Mouse (Mus musculus): ENCODE data around the gene Prkn. TPM values are rescaled to one million over a fixed set of nuclear protein-coding genes. Genes with fewer than 3 reads are reported as not detected.

The Prkn gene
- total and polyA plus RNA-seq, 3 experiments: 4.5 to 10.6 (median 10.3) TPM

GRCm38 (mm10) chr17:11995522-11995921 is 1155.3 kb downstream of the Prkn start:
- TF ChIP-seq EP300 (IDR thresholded peaks at IDR 0.05; ENCODE audit: insufficient read depth, low read depth, low read length): no peak
- TF ChIP-seq POLR2A (IDR thresholded peaks at IDR 0.05; ENCODE audit: insufficient read depth, low read depth, low read length): no peak
- TF ChIP-seq CTCF (IDR thresholded peaks at IDR 0.05): no peak
- no peaks in the 10 kb centered on the region for H3K27me3 ChIP-seq (ENCODE audit: control insufficient read depth, insufficient read depth, low read length)
- no peaks in the 10 kb centered on the region for H3K79me2 ChIP-seq (replicated peaks; ENCODE audit: control insufficient read depth, insufficient read depth, low read length)
- no peaks in the 10 kb centered on the region for H3K4me1 ChIP-seq (ENCODE audit: control insufficient read depth, insufficient read depth, low read length)
- intact Hi-C loops (cut with DNase I): no loop called here
- no peak overlapping the region for H3K9ac ChIP-seq (ENCODE audit: low read depth, low read length)
- WGBS: 86% methylated on average over 3 of the region's 3 CpGs
- no peak for DNase-seq
- no peaks in the 10 kb centered on the region for H3K36me3 ChIP-seq (ENCODE audit: control insufficient read depth, insufficient read depth, low read length)
- H3K4me3 ChIP-seq: no peak overlapping the region
- no peak overlapping the region for H3K27ac ChIP-seq

- H3K27me3 ChIP-seq (ENCODE audit: control insufficient read depth, insufficient read depth, low read length): no peaks in the 10 kb centered on the region
- no peaks in the 10 kb centered on the region for H3K4me1 ChIP-seq (ENCODE audit: control insufficient read depth, insufficient read depth, low read length)
- H3K9ac ChIP-seq (ENCODE audit: low read depth, low read length): no peak overlapping the region
- TF ChIP-seq CTCF (IDR thresholded peaks at IDR 0.05): no peak
- TF ChIP-seq POLR2A (IDR thresholded peaks at IDR 0.05; ENCODE audit: insufficient read depth, low read depth, low read length): no peak
- no peak for TF ChIP-seq EP300 (IDR thresholded peaks at IDR 0.05; ENCODE audit: insufficient read depth, low read depth, low read length)
- 15% methylated on average over 9 of the region's 9 CpGs for WGBS
- no peaks in the 10 kb centered on the region for H3K36me3 ChIP-seq (ENCODE audit: control insufficient read depth, insufficient read depth, low read length)
- H3K27ac ChIP-seq: no peak overlapping the region
- intact Hi-C loops (cut with DNase I): no loop called here
- no peak for DNase-seq
- no peaks in the 10 kb centered on the region for H3K79me2 ChIP-seq (replicated peaks; ENCODE audit: control insufficient read depth, insufficient read depth, low read length)
- no peak overlapping the region for H3K4me3 ChIP-seq
Measured at GRCm38 (mm10) chr17:11996311-11996710, 1156.1 kb downstream of the Prkn start.

DNA sequence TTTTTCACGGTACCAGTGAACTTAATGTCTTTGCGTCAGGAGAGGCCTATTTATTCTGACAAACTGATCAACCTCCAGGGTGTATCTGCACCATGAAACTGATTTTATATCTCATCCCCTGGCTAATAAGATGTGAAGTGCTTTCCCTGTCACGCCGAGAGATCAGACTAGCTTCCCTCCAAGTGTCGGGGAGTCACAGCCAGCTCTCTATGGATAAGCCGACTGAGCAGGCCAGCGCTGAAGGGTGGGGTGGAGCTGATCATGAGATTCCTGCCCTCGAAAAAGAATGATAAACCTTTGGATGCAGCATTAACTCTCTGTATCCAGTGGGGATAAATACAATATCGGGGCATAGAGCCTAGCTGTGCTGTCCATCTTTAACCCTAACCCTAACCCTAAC is 1160.1 kb downstream of the Prkn start:
- H3K9ac ChIP-seq (ENCODE audit: low read depth, low read length): no peak overlapping the region

DNA sequence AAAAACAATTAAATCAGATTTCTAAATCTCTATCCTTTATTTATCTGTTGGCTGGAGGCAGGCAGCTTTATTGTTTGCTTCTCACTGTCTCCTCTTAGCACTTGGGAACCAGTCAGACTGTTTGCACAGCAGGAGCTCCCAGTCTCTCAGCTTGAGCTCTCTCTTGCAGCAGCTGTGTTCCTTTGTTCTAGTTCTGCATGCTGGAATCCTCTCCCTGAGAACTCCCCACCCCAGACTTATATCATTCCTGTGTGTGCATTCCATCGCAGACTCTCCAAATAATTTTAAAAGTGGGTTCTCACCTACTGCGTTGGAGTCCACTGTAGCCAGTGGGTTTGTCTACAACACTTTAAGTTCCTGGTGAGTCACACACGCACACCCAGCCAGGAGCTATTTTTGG is 1181.1 kb downstream of the Prkn start:
- Histone ChIP-seq H3K4me1 (ENCODE audit: control insufficient read depth, insufficient read depth, low read length) (no peaks in the 10 kb centered on the region), H3K36me3 (ENCODE audit: control insufficient read depth, insufficient read depth, low read length) (no peaks in the 10 kb centered on the region), H3K4me3 (no peak overlapping the region), H3K27ac (no peak overlapping the region), H3K9ac (ENCODE audit: low read depth, low read length) (no peak overlapping the region), H3K27me3 (ENCODE audit: control insufficient read depth, insufficient read depth, low read length) (no peaks in the 10 kb centered on the region), H3K79me2 (replicated peaks; ENCODE audit: control insufficient read depth, insufficient read depth, low read length) (no peaks in the 10 kb centered on the region)
- DNase-seq: no peak
- 33% methylated on average over 3 of the region's 3 CpGs for WGBS
- TF ChIP-seq CTCF (IDR thresholded peaks at IDR 0.05): no peak
- TF ChIP-seq POLR2A (IDR thresholded peaks at IDR 0.05; ENCODE audit: insufficient read depth, low read depth, low read length): no peak
- TF ChIP-seq EP300 (IDR thresholded peaks at IDR 0.05; ENCODE audit: insufficient read depth, low read depth, low read length): no peak
- intact Hi-C loops (cut with DNase I): no loop called here

More for the DNA sequence above, 1160.1 kb downstream of the Prkn start:
- no peaks in the 10 kb centered on the region for H3K27me3 ChIP-seq (ENCODE audit: control insufficient read depth, insufficient read depth, low read length)
- no peak for DNase-seq
- no peak overlapping the region for H3K27ac ChIP-seq
- TF ChIP-seq POLR2A (IDR thresholded peaks at IDR 0.05; ENCODE audit: insufficient read depth, low read depth, low read length): no peak
- TF ChIP-seq CTCF (IDR thresholded peaks at IDR 0.05): no peak
- no peak for TF ChIP-seq EP300 (IDR thresholded peaks at IDR 0.05; ENCODE audit: insufficient read depth, low read depth, low read length)
- H3K4me3 ChIP-seq: no peak overlapping the region
- intact Hi-C loops (cut with DNase I): no loop called here
- no peaks in the 10 kb centered on the region for H3K79me2 ChIP-seq (replicated peaks; ENCODE audit: control insufficient read depth, insufficient read depth, low read length)
- WGBS: 71% methylated on average over 9 of the region's 9 CpGs
- no peaks in the 10 kb centered on the region for H3K36me3 ChIP-seq (ENCODE audit: control insufficient read depth, insufficient read depth, low read length)
- no peaks in the 10 kb centered on the region for H3K4me1 ChIP-seq (ENCODE audit: control insufficient read depth, insufficient read depth, low read length)

- H3K27ac ChIP-seq: no peak overlapping the region
- intact Hi-C loops (cut with DNase I): no loop called here
- H3K9ac ChIP-seq (ENCODE audit: low read depth, low read length): no peak overlapping the region
- no peaks in the 10 kb centered on the region for H3K79me2 ChIP-seq (replicated peaks; ENCODE audit: control insufficient read depth, insufficient read depth, low read length)
- no peaks in the 10 kb centered on the region for H3K36me3 ChIP-seq (ENCODE audit: control insufficient read depth, insufficient read depth, low read length)
- H3K27me3 ChIP-seq (ENCODE audit: control insufficient read depth, insufficient read depth, low read length): no peaks in the 10 kb centered on the region
- 56% methylated on average over 5 of the region's 5 CpGs for WGBS
- no peak for DNase-seq
- no peak overlapping the region for H3K4me3 ChIP-seq
- peaks cover 1% of the 10 kb centered on the region; the same call in 1 of the 2 replicates for H3K4me1 ChIP-seq (ENCODE audit: control insufficient read depth, insufficient read depth, low read length)
- no peak for TF ChIP-seq CTCF (IDR thresholded peaks at IDR 0.05)
- no peak for TF ChIP-seq POLR2A (IDR thresholded peaks at IDR 0.05; ENCODE audit: insufficient read depth, low read depth, low read length)
- TF ChIP-seq EP300 (IDR thresholded peaks at IDR 0.05; ENCODE audit: insufficient read depth, low read depth, low read length): no peak
Measured at GRCm38 (mm10) chr17:12029362-12029761, 1189.2 kb downstream of the Prkn start.

DNA sequence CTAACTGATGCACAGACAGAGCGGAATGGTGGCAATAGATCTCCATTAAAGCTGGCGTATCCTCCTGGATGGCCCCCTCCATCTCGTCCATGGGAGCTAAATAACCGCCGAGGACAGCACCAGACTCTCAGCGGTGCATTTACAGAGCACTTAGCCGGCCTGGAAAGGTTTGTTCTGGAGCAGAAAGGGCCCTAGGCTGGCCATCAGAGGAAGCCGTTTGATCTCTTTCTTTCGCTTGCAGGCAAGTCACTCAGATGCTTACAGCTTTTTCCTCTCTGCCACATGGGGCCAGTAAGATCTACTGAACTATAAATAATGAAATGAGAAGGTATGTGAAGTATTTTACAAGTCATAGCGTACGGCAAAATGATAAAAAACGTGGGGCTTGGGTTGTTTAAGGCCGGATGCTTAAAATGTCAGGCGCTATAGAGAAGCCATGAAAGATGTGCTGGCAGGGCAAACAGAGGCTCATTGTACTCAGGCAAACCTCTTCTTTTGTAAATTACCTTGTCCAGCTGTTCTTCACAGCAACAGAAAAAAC is 1189.8 kb downstream of the Prkn start:
- WGBS: 39% methylated on average over 14 of the region's 14 CpGs
- Histone ChIP-seq H3K4me1 (ENCODE audit: control insufficient read depth, insufficient read depth, low read length) (peaks cover 1% of the 10 kb centered on the region; the same call in 1 of the 2 replicates), H3K4me3 (no peak overlapping the region), H3K36me3 (ENCODE audit: control insufficient read depth, insufficient read depth, low read length) (no peaks in the 10 kb centered on the region), H3K9ac (ENCODE audit: low read depth, low read length) (no peak overlapping the region), H3K79me2 (replicated peaks; ENCODE audit: control insufficient read depth, insufficient read depth, low read length) (no peaks in the 10 kb centered on the region), H3K27ac (no peak overlapping the region), H3K27me3 (ENCODE audit: control insufficient read depth, insufficient read depth, low read length) (no peaks in the 10 kb centered on the region)
- TF ChIP-seq POLR2A (IDR thresholded peaks at IDR 0.05; ENCODE audit: insufficient read depth, low read depth, low read length) (no peak), EP300 (IDR thresholded peaks at IDR 0.05; ENCODE audit: insufficient read depth, low read depth, low read length) (no peak), CTCF (IDR thresholded peaks at IDR 0.05) (no peak)
- intact Hi-C loops (cut with DNase I): no loop called here
- DNase-seq: no peak
